Mouse (Mus musculus) heart, embryonic 16.5 days (tissue): ENCODE measurements around the gene Wap. TPM values are rescaled to one million over a fixed set of nuclear protein-coding genes. Genes with fewer than 3 reads are reported as not detected.

Experiments
- ATAC-seq: fragments of 200-750 bp; cut with Nextera tagmentation; replicated peaks from 2 replicates; pipeline ENCODE4 v1.8.0; 2017; ENCODE audit warnings: moderate number of reproducible peaks; ENCODE audit not compliant: insufficient read depth, low FRiP score; ENCODE audit errors: extremely low read depth
- H3K27ac ChIP-seq: fragments of 300-500 bp; sonication (generic); 2 replicates; pipeline ENCODE4 v1.5.1; 2014; ENCODE audit warnings: mild to moderate bottlenecking, low read length, control low read depth, moderate library complexity
- H3K27me3 ChIP-seq: fragments of 300-500 bp; sonication (generic); 2 replicates; pipeline ENCODE4 v1.6.1; 2014; ENCODE audit warnings: low read length, mixed read lengths; ENCODE audit not compliant: control insufficient read depth, insufficient read depth
- H3K36me3 ChIP-seq: fragments of 300-500 bp; sonication (generic); 2 replicates; pipeline ENCODE4 v1.6.1; 2014; ENCODE audit not compliant: control insufficient read depth, insufficient read depth
- H3K4me1 ChIP-seq: fragments of 300-500 bp; sonication (generic); 2 replicates; pipeline ENCODE4 v1.6.1; 2014; ENCODE audit warnings: low read length, mixed read lengths; ENCODE audit not compliant: control insufficient read depth, insufficient read depth
- H3K4me2 ChIP-seq: fragments of 300-500 bp; sonication (generic); 2 replicates; pipeline ENCODE4 v1.6.1; 2014; ENCODE audit warnings: low read depth, mild to moderate bottlenecking, control low read depth, low read length
- H3K4me3 ChIP-seq: fragments of 300-500 bp; sonication (generic); 2 replicates; pipeline ENCODE4 v1.5.1; 2014; ENCODE audit warnings: mild to moderate bottlenecking, control low read depth, low read length
- H3K9ac ChIP-seq: fragments of 300-500 bp; sonication (generic); 2 replicates; pipeline ENCODE4 v1.6.1; 2014; ENCODE audit warnings: low read length, control low read depth
- H3K9me3 ChIP-seq: fragments of 300-500 bp; sonication (generic); replicated peaks from 2 replicates; pipeline ENCODE4 v1.6.1; 2016; ENCODE audit warnings: low read length; ENCODE audit not compliant: control insufficient read depth
- WGBS: fragments of 180-500 bp; shearing (Covaris S2); extraction: QIAGEN DNeasy Blood & Tissue Kit; methylation state at CpG from one replicate; pipeline ENCODE4 v1.1.7; 2014; 5-methylcytosine and 5-hydroxymethylcytosine counted together
- polyA plus RNA-seq: library from polyadenylated mRNA; unstranded; fragments of >200 nt; fragmentation: Nextera tagmentation; extraction: Ambion mirVana; gene quantifications from 2 replicates; pipeline ENCODE4 v1.2.1, GENCODE M21; 2015

The Wap gene
- polyA plus RNA-seq, result not detected in 2 replicates

- WGBS, result 87% methylated on average over 4 of the region's 4 CpGs
- Histone ChIP-seq H3K4me3 (no peak within 1 kb of the TSS), H3K27ac (no peak within 1 kb of the TSS), H3K4me2 (no peak within 1 kb of the TSS), H3K36me3 (no peaks in the 10 kb centered on the region), H3K9ac (no peak within 1 kb of the TSS), H3K9me3 (no peaks in the 10 kb centered on the region), H3K4me1 (no peaks in the 10 kb centered on the region), H3K27me3 (no peaks in the 10 kb centered on the region)
- ATAC-seq, result no peak
Measured at GRCm38 (mm10) chr11:6638537-6638936, at the start of gene Wap. Gene Wap (minus strand): TSS chr11:6638637.

- whole genome bisulfite sequencing, result 58% methylated on average over 3 of the region's 3 CpGs
Measured at GRCm38 (mm10) chr11:6684741-6685140, 46.3 kb upstream of the Wap start.

GRCm38 (mm10) chr11:6680397-6680818 lies 42.0 kb upstream of the Wap start:
- H3K9me3 ChIP-seq, result no peaks in the 10 kb centered on the region
- no peaks in the 10 kb centered on the region for H3K27me3 ChIP-seq
- WGBS, result 16% methylated on average over 10 of the region's 10 CpGs
- peak overlapping the region; percentile 41; the same call in 1 of the 2 replicates for H3K9ac ChIP-seq
- H3K4me2 ChIP-seq, result peak overlapping the region; percentile 53
- peak overlapping the region; percentile 63 for H3K27ac ChIP-seq
- ATAC-seq, result peak; percentile 64
- H3K36me3 ChIP-seq, result no peaks in the 10 kb centered on the region
- peaks cover 4% of the 10 kb centered on the region for H3K4me1 ChIP-seq
- H3K4me3 ChIP-seq, result peak overlapping the region; percentile 24

More at GRCm38 (mm10) chr11:6684741-6685140, 46.3 kb upstream of the Wap start:
- H3K9me3 ChIP-seq, result no peaks in the 10 kb centered on the region
- H3K27me3 ChIP-seq, result no peaks in the 10 kb centered on the region
- no peaks in the 10 kb centered on the region for H3K36me3 ChIP-seq
- H3K9ac ChIP-seq, result no peak overlapping the region
- no peak overlapping the region for H3K27ac ChIP-seq
- no peak for ATAC-seq
- H3K4me1 ChIP-seq, result peaks cover 4% of the 10 kb centered on the region
- no peak overlapping the region for H3K4me3 ChIP-seq
- H3K4me2 ChIP-seq, result no peak overlapping the region

- Histone ChIP-seq H3K36me3 (no peaks in the 10 kb centered on the region), H3K9me3 (no peaks in the 10 kb centered on the region), H3K4me1 (peaks cover 4% of the 10 kb centered on the region), H3K27ac (peak overlapping the region; percentile 68), H3K4me3 (peak overlapping the region; percentile 24), H3K27me3 (no peaks in the 10 kb centered on the region), H3K4me2 (peak overlapping the region; percentile 53), H3K9ac (no peak overlapping the region; the same call in 1 of the 2 replicates)
- ATAC-seq, result no peak
- 53% methylated on average over 17 of the region's 17 CpGs for WGBS
Measured at GRCm38 (mm10) chr11:6679694-6680396, 41.4 kb upstream of the Wap start.

- peaks cover 4% of the 10 kb centered on the region for H3K4me1 ChIP-seq
- no peak overlapping the region for H3K4me2 ChIP-seq
- H3K27ac ChIP-seq, result no peak overlapping the region
- no peak for ATAC-seq
- H3K9ac ChIP-seq, result no peak overlapping the region
- H3K9me3 ChIP-seq, result no peaks in the 10 kb centered on the region
- no peaks in the 10 kb centered on the region for H3K36me3 ChIP-seq
- no peaks in the 10 kb centered on the region for H3K27me3 ChIP-seq
- H3K4me3 ChIP-seq, result no peak overlapping the region
- 23% methylated on average over 7 of the region's 7 CpGs for WGBS
Measured at GRCm38 (mm10) chr11:6677530-6677929, 39.1 kb upstream of the Wap start.

GRCm38 (mm10) chr11:6676641-6677040 lies 38.2 kb upstream of the Wap start:
- no peak overlapping the region for H3K4me2 ChIP-seq
- WGBS, result 83% methylated on average over 9 of the region's 9 CpGs

GRCm38 (mm10) chr11:6675402-6675801 lies 37.0 kb upstream of the Wap start:
- WGBS, result 50% methylated on average over 7 of the region's 7 CpGs
- Histone ChIP-seq H3K36me3 (no peaks in the 10 kb centered on the region), H3K9ac (no peak overlapping the region), H3K27me3 (no peaks in the 10 kb centered on the region), H3K4me2 (no peak overlapping the region), H3K4me1 (peaks cover 2% of the 10 kb centered on the region), H3K9me3 (no peaks in the 10 kb centered on the region), H3K4me3 (no peak overlapping the region), H3K27ac (no peak overlapping the region)
- ATAC-seq, result no peak

More at GRCm38 (mm10) chr11:6676641-6677040, 38.2 kb upstream of the Wap start:
- Histone ChIP-seq H3K27ac (no peak overlapping the region), H3K4me1 (peaks cover 4% of the 10 kb centered on the region), H3K9ac (no peak overlapping the region), H3K4me3 (no peak overlapping the region), H3K27me3 (no peaks in the 10 kb centered on the region), H3K36me3 (no peaks in the 10 kb centered on the region), H3K9me3 (no peaks in the 10 kb centered on the region)
- ATAC-seq, result no peak

GRCm38 (mm10) chr11:6674701-6675100 lies 36.3 kb upstream of the Wap start:
- H3K9ac ChIP-seq, result no peak overlapping the region
- no peaks in the 10 kb centered on the region for H3K9me3 ChIP-seq
- no peaks in the 10 kb centered on the region for H3K4me1 ChIP-seq
- H3K4me3 ChIP-seq, result no peak overlapping the region
- no peak overlapping the region for H3K27ac ChIP-seq
- no peaks in the 10 kb centered on the region for H3K27me3 ChIP-seq
- H3K36me3 ChIP-seq, result no peaks in the 10 kb centered on the region
- H3K4me2 ChIP-seq, result no peak overlapping the region
- no peak for ATAC-seq
- 84% methylated on average over 9 of the region's 9 CpGs for WGBS

- Histone ChIP-seq H3K27ac (no peak overlapping the region), H3K4me3 (no peak overlapping the region), H3K9ac (no peak overlapping the region), H3K4me2 (no peak overlapping the region), H3K9me3 (no peaks in the 10 kb centered on the region), H3K27me3 (no peaks in the 10 kb centered on the region), H3K36me3 (no peaks in the 10 kb centered on the region), H3K4me1 (no peaks in the 10 kb centered on the region)
- 80% methylated on average over 4 of the region's 4 CpGs for WGBS
- no peak for ATAC-seq
Measured at GRCm38 (mm10) chr11:6670826-6671225, 32.4 kb upstream of the Wap start.
